Mouse (Mus musculus): ENCODE data around the gene Mbtd1.

The Mbtd1 gene

GRCm38 (mm10) chr11:93950045-93950444 is 64.4 kb downstream of the Mbtd1 start:
- no peak for DNase-seq

GRCm38 (mm10) chr11:93952376-93952775 is 66.7 kb downstream of the Mbtd1 start:
- DNase-seq: no peak

- no peak for DNase-seq
These were observed 69.1 kb downstream of the Mbtd1 start for GRCm38 (mm10) chr11:93954738-93955255.

DNA sequence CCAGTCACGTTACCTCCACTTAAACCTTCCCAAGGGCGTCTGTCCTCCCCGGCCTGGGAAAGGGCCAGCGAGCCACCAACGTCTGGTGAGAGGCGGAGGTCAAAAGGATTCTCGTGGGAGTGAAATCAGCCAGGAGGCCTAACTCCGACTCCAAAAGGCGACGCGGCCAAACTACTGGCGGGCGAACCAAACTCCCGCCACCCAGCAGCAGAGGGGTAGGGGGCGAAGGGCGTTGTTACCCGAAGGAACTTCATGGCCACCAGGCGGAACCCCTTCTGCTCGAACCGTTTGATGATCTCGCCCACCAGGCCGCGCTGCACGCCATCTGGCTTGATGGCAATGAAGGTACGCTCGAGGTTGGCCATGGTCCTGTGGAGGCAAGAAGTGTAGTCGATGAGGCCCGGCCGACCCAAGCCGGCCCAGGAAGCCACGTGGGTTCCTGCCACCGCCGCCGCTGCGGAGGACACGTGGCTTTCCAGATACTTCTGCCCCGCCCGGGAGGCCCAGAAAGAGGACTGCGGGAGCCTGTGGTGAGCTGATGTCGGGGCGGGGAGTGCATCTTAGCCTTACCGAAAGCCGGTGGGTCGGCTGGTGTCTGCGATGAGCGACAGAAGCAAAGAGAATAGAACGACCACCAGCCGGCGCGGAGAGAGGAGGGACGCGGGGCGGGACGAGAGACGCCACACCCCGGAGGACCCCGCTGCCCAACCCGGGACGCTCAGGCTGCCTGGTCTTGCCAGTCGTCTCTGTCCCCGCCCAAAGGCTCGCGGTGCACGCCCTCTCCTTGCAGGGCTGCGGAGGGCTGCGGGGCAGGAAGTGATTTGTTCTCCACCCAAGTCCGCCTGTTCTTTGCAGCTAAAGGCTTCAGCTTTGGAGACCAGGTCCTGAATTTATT is 69.9 kb downstream of the Mbtd1 start:
- peak; percentile 94 for DNase-seq

- DNase-seq: no peak
These were observed 70.5 kb downstream of the Mbtd1 start, which contains the start of gene Nme2 for GRCm38 (mm10) chr11:93956159-93956558. Nme2 (minus strand) TSS chr11:93956259.

GRCm38 (mm10) chr11:93957031-93957555 is 71.4 kb downstream of the Mbtd1 start:
- DNase-seq: no peak

DNA sequence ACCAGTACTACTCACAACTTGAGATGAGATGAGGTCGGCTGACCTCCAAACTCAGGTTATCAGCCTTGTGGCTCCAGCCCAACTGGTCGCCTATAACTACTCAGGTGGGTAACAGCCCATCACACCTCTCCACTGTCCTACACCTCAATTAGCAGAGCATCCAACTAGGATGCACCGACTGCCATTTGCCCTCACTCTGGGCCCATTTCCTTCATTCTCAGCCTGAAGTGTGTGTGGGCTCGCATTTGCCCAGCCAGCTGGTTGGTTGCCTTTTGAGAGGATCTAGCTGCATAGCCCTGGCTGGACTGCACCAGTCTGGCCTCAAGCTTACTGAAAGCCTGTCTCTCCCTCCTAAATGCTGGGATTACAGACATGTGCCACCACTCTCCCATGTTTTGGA is 72.1 kb downstream of the Mbtd1 start:
- no peak for DNase-seq

DNA sequence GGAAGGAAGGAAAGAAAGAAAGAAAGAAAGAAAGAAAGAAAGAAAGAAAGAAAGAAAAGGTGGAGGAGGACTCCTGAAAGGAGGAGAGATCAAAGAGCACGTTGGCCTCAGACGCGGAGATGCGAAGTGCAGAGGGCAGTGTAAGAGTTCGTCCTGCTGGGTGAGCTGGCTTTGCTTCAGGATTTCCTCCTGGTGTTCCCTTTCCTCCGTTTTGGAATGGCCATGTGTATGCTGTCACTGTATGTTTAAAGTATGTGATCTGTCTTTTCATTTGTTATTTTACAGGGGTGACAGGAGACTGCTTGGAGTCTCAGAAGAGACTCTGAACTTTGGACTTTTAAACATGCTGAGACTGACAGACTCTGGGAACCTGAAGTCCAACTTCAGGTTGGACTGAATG is 75.8 kb downstream of the Mbtd1 start:
- DNase-seq: no peak

GRCm38 (mm10) chr11:93963013-93963412 is 77.4 kb downstream of the Mbtd1 start:
- no peak for DNase-seq

- no peak for DNase-seq
These were observed 79.7 kb downstream of the Mbtd1 start for GRCm38 (mm10) chr11:93965391-93965790.

DNA sequence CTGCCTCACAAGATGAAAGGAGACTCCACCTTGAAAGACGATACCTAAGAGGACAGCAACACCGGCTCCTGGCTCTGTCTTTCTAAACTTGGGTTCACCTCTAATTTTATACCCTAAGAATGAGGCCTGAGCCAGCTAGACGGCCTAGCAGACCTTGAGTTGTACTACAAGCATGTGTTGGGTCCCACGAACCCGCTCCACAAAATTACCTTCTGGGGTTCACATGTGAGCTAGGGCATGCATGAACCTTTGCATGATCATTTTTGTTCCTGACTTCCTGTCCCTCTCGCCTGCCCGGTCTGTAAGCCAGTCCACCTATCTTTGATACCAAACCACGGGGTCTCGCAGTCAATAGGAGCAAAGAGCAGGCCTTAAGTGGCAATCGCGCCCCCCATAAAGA is 81.7 kb downstream of the Mbtd1 start:
- peak; percentile 26 for DNase-seq

GRCm38 (mm10) chr11:93968005-93968847 is 82.6 kb downstream of the Mbtd1 start, which contains the start of the genes Gm20390 and Nme1:
Gm20390 (minus strand) TSS chr11:93968293.
Nme1 (minus strand) TSS chr11:93968521.
- DNase-seq: peak; percentile 97

DNA sequence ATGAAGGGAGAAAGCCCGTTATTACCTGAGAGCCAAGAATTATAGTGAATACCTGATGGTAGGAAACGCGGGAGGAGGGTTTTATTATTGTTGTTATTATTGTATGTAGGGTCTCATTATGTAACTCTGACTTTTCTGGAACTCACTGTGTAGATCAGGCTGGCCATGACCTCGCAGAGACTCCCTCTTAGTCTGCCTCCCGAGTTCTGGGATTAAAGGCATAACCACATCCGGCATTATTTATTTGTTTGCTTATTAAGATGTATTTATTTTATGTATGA is 83.1 kb downstream of the Mbtd1 start:
- no peak for DNase-seq

DNA sequence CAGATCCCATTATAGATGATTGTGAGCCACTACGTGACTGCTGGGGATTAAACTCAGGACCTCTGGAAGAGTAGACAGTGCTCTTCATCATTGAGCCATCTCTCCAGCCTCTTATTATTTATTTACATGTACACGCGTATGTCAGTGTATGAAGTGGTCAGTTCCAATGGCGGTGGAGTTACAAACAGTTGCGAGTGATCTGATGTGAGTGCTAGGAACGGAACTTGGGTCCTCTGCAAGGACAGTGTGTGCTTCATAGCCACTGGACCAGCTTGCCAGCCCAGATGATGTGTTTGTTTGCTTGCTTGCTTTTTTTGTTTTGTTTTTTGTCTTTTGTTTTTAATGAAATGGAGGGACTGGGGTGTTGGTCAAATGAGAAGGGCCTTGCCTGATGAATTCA is 83.5 kb downstream of the Mbtd1 start:
- DNase-seq: no peak

DNA sequence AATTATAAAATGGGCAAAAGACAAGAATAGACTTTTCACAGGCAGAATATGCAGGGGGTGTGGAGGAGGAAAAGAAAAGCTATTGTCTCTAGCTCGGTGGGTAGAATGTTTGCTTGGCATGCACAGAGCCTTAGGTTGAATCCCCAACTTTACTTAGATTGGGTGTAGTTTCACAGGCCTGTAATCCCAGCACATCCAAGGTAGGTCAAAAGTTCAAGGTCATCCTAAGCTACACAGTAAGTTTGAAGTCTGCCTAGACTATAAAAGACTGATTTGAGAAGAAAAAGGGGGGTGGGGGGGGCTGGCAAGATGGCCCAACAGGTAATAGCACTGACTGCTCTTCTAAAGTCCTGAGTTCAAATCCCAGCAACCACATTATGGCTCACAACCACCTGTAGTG is 84.1 kb downstream of the Mbtd1 start:
- no peak for DNase-seq

GRCm38 (mm10) chr11:93972951-93973350 is 87.3 kb downstream of the Mbtd1 start:
- no peak for DNase-seq

DNA sequence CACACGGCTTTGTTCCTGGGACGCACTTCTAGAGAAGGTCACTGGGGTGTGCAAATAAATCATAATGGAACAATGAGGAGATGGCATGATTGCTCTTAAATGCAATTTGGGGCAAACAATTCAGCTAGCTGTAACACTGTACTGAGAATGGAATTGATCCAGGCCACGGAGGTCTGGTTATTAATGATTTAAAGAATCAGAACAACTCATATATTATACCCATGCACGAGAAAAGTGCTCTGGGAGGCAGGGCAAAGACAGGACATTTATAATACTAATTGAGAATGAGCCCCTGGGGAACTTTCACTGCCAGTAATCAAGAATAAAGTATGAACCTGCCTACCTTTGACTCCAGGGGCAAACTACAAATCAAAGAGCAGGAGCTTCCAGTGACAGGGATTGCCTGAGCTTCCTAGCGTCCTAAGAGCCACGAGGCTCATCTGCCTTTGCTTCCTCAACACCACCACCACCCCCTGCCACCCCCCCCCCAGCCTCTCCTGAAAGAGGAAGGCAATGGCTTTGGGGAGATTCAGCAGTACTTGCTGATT is 93.9 kb downstream of the Mbtd1 start:
- DNase-seq: no peak

DNA sequence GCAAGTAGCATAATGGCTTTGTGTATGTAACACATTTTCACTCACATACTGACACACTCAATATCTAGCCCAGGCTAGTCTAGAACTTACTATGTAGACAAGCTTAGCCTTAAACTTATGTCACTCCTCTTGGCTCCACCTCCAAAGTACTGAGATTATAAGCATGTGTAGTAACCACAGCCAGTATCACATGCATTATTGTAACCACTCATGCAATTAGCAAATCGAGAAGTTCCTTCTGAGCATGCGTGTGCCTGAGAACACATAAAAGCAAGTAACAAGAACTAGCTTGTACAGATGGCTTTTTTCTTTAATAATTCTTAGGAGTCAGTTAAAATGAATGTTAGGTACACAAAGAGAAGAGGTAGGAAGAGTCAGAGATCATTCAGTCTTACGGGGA is 99.0 kb downstream of the Mbtd1 start:
- DNase-seq: no peak

GRCm38 (mm10) chr11:93985265-93985664 is 99.6 kb downstream of the Mbtd1 start:
- DNase-seq: no peak

- DNase-seq: no peak
These were observed 100.6 kb downstream of the Mbtd1 start for GRCm38 (mm10) chr11:93986298-93986697.

GRCm38 (mm10) chr11:93987026-93987425 is 101.4 kb downstream of the Mbtd1 start:
- no peak for DNase-seq

- no peak for DNase-seq
These were observed 102.1 kb downstream of the Mbtd1 start for GRCm38 (mm10) chr11:93987625-93988327.
